Mouse (Mus musculus) liver, embryonic 14.5 days (tissue): ENCODE measurements around the gene 4931429L15Rik. TPM values are rescaled to one million over a fixed set of nuclear protein-coding genes. Genes with fewer than 3 reads are reported as not detected.

Experiments
- ATAC-seq: fragments of 200-750 bp; cut with Nextera tagmentation; 2 replicates; pipeline ENCODE4 v1.8.0; 2017; ENCODE audit warnings: moderate number of reproducible peaks, mild to moderate bottlenecking, moderate library complexity; ENCODE audit not compliant: insufficient read depth
- DNase-seq, 3 experiments: peaks; one replicate each; pipeline ENCODE4 v3.0.0-alpha.2; 2012 to 2013; ENCODE audit warnings: low read depth in 3 of 3, low spot score in 3 of 3
- H3K27ac ChIP-seq: fragments of 300-500 bp; sonication (generic); 2 replicates; pipeline ENCODE4 v1.5.1; 2014; ENCODE audit warnings: moderate library complexity, mild to moderate bottlenecking, control low read depth, inconsistent platforms
- H3K27me3 ChIP-seq: fragments of 300-500 bp; sonication (generic); 2 replicates; pipeline ENCODE4 v1.6.1; 2014; ENCODE audit warnings: mild to moderate bottlenecking, low read length, moderate library complexity; ENCODE audit not compliant: control insufficient read depth, insufficient read depth
- H3K36me3 ChIP-seq: fragments of 300-500 bp; sonication (generic); replicated peaks from 2 replicates; pipeline ENCODE4 v1.6.1; 2014; ENCODE audit warnings: low read depth; ENCODE audit not compliant: control insufficient read depth, insufficient read depth
- H3K4me1 ChIP-seq, 2 experiments: fragments of 200-500 bp in 1 of 2; fragments of 300-500 bp in 1 of 2; sonication (generic) in 1 of 2; replicated peaks; 2 replicates each; pipeline ENCODE4 v1.6.1; 2012 to 2014; ENCODE audit warnings: antibody characterized with exemption in 1 of 2, inconsistent platforms in 1 of 2, low read length in 1 of 2; ENCODE audit not compliant: control insufficient read depth in 2 of 2, insufficient read depth in 2 of 2
- H3K4me2 ChIP-seq: fragments of 300-500 bp; sonication (generic); 2 replicates; pipeline ENCODE4 v1.6.1; 2014; ENCODE audit warnings: low read depth, mild to moderate bottlenecking, control low read depth, moderate library complexity
- H3K4me3 ChIP-seq, 2 experiments: fragments of 200-500 bp in 1 of 2; fragments of 300-500 bp in 1 of 2; sonication (generic) in 1 of 2; 2 replicates each; pipeline ENCODE4 v1.5.1; 2012 to 2014; ENCODE audit warnings: low read depth in 2 of 2, low read length in 2 of 2, mild to moderate bottlenecking in 2 of 2, control low read depth in 1 of 2, inconsistent platforms in 1 of 2, moderate library complexity in 1 of 2; ENCODE audit not compliant: insufficient read depth in 1 of 2
- H3K9ac ChIP-seq: fragments of 300-500 bp; sonication (generic); replicated peaks from 2 replicates; pipeline ENCODE4 v1.6.1; 2014; ENCODE audit warnings: mild to moderate bottlenecking, control low read depth, moderate library complexity
- H3K9me3 ChIP-seq: fragments of 300-500 bp; sonication (generic); 2 replicates; pipeline ENCODE4 v1.6.1; 2016; ENCODE audit warnings: low read length, mixed read lengths; ENCODE audit not compliant: control insufficient read depth
- CTCF ChIP-seq: IDR thresholded peaks from 2 replicates; pipeline ENCODE4 v1.5.1; 2016; ENCODE audit warnings: antibody characterized with exemption, low read depth, control low read depth
- EP300 ChIP-seq: IDR thresholded peaks from 2 replicates; pipeline ENCODE4 v1.6.1; 2016; ENCODE audit warnings: antibody characterized with exemption, low read depth
- WGBS: fragments of 180-500 bp; shearing (Covaris S2); extraction: QIAGEN DNeasy Blood & Tissue Kit; methylation state at CpG from one replicate; pipeline ENCODE4 v1.1.7; 2014; ENCODE audit not compliant: insufficient replicate concordance; 5-methylcytosine and 5-hydroxymethylcytosine counted together
- polyA plus RNA-seq, 2 experiments: library from polyadenylated mRNA; depleted of rRNA in 1 of 2; stranded (reverse) in 1 of 2; unstranded in 1 of 2; fragments of >200 nt; fragmentation: Nextera tagmentation in 1 of 2; extraction: Ambion mirVana in 1 of 2; gene quantifications; 2 replicates each; pipeline versions ENCODE4 v1.2.1 to v1.2.3; 2012 to 2014

Gene 4931429L15Rik
- polyA plus RNA-seq, 2 experiments = not detected

DNA sequence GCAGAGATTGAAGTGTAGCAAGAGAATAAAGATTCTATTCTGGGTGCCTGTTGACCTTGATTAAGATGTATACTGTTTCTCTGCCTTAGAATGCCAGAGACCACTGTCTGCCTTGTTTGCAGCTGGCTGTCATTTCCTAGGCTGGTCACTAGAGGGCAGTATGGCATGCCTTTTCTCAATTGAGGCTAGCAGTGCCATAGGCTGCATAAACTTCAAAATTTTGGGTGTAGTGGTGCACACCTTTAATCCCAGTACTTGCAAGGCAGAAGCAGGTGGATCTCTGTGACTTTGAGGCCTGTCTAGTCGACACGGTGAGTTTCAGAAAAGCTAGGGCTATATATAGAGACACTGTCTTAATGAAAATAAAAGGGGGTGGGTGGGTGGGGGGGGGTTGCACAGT is 17.6 kb downstream of the 4931429L15Rik start:
- H3K27ac ChIP-seq = no peak overlapping the region
- ATAC-seq (no peak), DNase-seq (peak; percentile 15 to 24 (median 17))
- WGBS = 3% methylated on average over 2 of the region's 2 CpGs
- no peak overlapping the region for H3K4me3 ChIP-seq
- H3K27me3 ChIP-seq = no peaks in the 10 kb centered on the region
- no peak overlapping the region for H3K9ac ChIP-seq
- H3K4me1 ChIP-seq = no peaks in the 10 kb centered on the region
- H3K4me2 ChIP-seq = no peak overlapping the region
- TF ChIP-seq CTCF (peak; percentile 91), EP300 (no peak)
- no peaks in the 10 kb centered on the region for H3K9me3 ChIP-seq
- no peaks in the 10 kb centered on the region; the same call in 1 of the 2 replicates for H3K36me3 ChIP-seq

DNA sequence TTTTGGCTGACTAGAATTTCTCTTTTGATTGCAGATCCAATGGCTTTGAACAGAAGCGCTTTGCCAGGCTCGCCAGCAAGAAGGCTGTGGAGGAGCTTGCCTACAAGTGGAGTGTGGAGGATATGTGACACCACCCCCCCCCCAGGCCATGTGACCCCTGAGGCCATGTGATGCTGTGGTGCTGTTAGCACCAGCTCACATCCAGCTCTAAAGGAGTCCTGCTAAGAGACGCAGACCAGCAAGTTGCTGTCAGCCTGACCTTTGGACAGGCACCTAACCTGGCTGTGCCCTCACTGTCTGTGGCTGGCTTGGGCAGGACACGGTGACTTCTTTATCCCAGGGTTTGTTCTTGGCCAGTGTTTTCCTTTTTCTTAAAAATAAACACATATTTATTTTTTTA is 21.4 kb downstream of the 4931429L15Rik start:
- no peak overlapping the region for H3K4me3 ChIP-seq
- 71% methylated on average over 4 of the region's 4 CpGs for WGBS
- H3K27me3 ChIP-seq = no peaks in the 10 kb centered on the region
- no peaks in the 10 kb centered on the region for H3K9me3 ChIP-seq
- DNase-seq (no peak), ATAC-seq (no peak)
- H3K4me1 ChIP-seq = no peaks in the 10 kb centered on the region
- TF ChIP-seq CTCF (no peak), EP300 (no peak)
- H3K27ac ChIP-seq = no peak overlapping the region
- no peaks in the 10 kb centered on the region; the same call in 1 of the 2 replicates for H3K36me3 ChIP-seq
- H3K4me2 ChIP-seq = no peak overlapping the region
- no peak overlapping the region for H3K9ac ChIP-seq

DNA sequence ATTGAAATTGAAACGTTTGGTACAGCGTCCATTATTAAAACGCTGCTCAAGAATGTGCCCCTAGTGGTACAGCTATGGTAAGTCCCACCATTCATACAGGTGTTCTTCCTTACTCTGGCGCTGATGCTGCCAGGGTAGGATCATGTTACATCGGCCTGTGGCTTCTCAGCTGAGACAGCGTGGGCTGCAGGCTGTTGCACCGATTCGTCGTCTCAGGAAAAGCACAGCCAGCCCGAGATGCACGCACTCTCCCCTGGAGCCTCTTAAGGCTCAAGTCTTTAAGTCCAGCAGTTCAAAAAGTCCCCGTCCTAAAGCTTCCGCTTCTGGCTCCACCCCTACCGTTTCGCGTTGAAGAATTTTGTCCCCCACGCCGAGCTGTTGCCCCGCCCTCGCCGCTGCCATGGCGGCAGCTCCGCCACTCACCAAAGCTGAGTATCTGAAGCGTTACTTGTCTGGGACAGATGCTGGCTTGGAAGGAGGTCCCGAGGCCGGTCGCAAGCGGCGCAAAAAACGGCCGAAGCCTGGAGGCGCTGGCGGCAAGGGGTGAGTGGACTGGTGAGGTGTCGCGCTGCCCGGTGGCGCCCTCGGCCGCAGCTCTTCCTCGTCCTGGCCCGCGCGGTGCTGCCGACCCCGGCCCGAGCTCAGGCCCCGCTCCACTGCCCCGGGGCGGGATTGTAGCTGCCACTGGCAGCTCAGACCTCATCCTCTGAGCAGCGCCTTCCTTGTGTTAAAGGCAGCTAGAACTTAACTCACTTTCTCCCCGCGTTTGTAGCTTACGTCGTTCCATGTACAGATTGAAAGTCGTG is 37.0 kb downstream of the 4931429L15Rik start, which contains the start of gene Bud13:
Gene Bud13 (plus strand): TSS at position 378 of the 806 bp plus-strand sequence.
- Histone ChIP-seq H3K9ac (peak within 1 kb of the TSS; percentile 95), H3K27ac (peak within 1 kb of the TSS; percentile 62), H3K36me3 (peaks cover 23% of the 10 kb centered on the region), H3K4me1 (peaks cover 7% of the 10 kb centered on the region in 2 experiments), H3K4me3 (peak within 1 kb of the TSS; percentile 69 to 98), H3K27me3 (no peaks in the 10 kb centered on the region), H3K9me3 (no peaks in the 10 kb centered on the region), H3K4me2 (peak within 1 kb of the TSS; percentile 81)
- TF ChIP-seq EP300 (no peak), CTCF (peak; percentile 77)
- ATAC-seq (peak; percentile 90), DNase-seq (peak; percentile 78 to 87 (median 81))
- under 1% methylated on average over 55 of the region's 55 CpGs for WGBS

DNA sequence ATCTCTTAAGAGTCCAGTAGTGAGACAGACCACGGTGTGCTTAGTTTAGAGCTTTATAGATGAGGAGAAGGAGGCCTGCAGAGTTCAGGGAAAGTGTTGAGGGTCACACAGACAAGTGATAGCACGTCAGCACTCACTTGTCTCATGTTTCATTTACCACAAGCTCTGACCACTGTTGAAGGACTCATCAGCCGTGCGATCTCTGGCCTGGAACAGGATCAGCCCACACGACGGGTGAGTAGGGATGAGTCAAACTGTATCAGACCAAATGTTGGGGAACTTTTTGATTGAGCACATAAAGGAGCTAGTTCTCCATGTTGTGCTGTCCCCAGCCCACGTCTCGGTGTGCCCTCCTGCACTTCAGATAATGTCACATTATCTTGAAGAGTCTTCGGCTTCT is 45.3 kb downstream of the 4931429L15Rik start:
- Histone ChIP-seq H3K4me1 (peaks cover 7 to 9% of the 10 kb centered on the region in 2 experiments; a peak in 3 of 4 replicates), H3K27me3 (no peaks in the 10 kb centered on the region), H3K4me2 (peak overlapping the region; percentile 73), H3K36me3 (peaks cover 33% of the 10 kb centered on the region), H3K9ac (no peak overlapping the region), H3K4me3 (no peak overlapping the region; a peak in 1 of 4 replicates), H3K9me3 (no peaks in the 10 kb centered on the region), H3K27ac (no peak overlapping the region)
- ATAC-seq = no peak
- TF ChIP-seq EP300 (no peak), CTCF (no peak)
- 63% methylated on average over 9 of the region's 9 CpGs for WGBS
- no peak for DNase-seq

DNA sequence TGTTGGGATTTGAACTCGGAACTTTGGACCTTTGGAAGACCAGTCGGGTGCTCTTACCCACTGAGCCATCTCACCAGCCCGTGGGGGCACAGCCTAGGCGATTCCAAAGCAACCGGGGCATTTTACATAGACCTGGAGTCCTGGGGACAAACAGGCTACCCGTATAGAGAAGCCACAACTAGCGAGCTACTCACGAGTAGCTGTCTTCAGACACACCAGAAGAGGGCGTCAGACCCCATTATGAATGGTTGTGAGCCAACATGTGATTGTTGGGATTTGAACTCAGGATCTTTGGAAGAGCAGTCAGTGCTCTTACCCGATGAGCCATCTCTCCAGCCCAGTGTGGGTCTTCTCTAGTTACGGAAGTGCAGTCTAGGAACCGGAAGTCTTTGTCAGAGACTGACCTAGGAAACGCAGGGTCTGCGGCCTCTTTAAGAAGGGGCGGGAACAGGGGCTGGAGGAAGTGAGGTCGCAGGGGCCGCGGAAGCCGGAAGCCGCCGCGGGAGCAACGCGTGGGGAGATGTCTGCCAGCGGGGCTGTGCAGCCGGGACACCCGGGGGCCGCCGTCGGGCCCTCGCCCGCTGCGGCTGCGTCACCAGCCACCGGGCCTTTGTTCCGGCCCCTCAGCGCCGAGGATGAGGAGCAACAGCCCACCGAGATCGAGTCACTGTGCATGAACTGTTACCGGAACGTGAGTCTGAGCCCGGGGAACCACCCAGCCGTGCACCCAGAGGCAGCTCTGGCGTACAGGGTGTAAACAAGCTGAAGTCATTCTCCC is 46.9 kb downstream of the 4931429L15Rik start, which contains the start of gene Zpr1:
Gene Zpr1 (plus strand): TSS at position 388 of the 778 bp plus-strand sequence.
- H3K9ac ChIP-seq = peak within 1 kb of the TSS; percentile 75
- DNase-seq (peak; percentile 83 to 87 (median 83)), ATAC-seq (peak; percentile 91)
- H3K4me2 ChIP-seq = peak within 1 kb of the TSS; percentile 73
- H3K4me1 ChIP-seq = peaks cover 7 to 9% of the 10 kb centered on the region in 2 experiments; a peak in 3 of 4 replicates
- H3K9me3 ChIP-seq = no peaks in the 10 kb centered on the region
- 3% methylated on average over 45 of the region's 45 CpGs for WGBS
- TF ChIP-seq CTCF (peak; percentile 65), EP300 (no peak)
- H3K27ac ChIP-seq = peak within 1 kb of the TSS; percentile 11; the same call in 1 of the 2 replicates
- H3K36me3 ChIP-seq = peaks cover 28% of the 10 kb centered on the region
- H3K4me3 ChIP-seq = peak within 1 kb of the TSS; percentile 88 to 92
- H3K27me3 ChIP-seq = no peaks in the 10 kb centered on the region
